Mouse (Mus musculus) CH12F3 (cell line): Measurements from ENCODE around the gene Opcml.

Experiments
- in situ Hi-C: fragments of 300-500 bp; cut with MboI; formaldehyde crosslinking; loops from 2 replicates; pipeline ENCODE4 v1.14.3; 2020; ENCODE audit warnings: low sequenced_read_pairs

Opcml gene

GRCm38 (mm10) chr9:28690134-28690533, 899.6 kb downstream of the Opcml start:
- in situ Hi-C loops: no loop called here

GRCm38 (mm10) chr9:28705796-28706195, 915.2 kb downstream of the Opcml start:
- in situ Hi-C loops: no loop called here

DNA sequence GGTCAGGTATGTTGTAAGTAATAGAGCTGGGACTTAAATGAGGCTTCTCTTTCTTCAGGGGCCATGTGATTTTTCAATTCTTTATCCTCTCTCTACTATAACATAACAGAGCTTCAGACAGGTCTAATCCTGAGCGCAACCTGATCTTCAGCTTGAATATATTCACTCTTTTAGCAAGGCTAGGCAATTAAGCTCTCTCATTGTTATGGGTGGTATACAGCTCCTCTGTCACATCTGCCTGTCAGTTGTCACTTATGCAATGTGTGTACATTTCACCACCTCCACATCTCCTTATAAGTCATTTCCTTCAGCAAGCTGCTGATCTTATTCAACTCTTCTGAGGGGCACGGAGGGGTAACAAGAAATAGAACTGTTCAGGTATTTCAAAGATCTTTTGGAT, 924.0 kb downstream of the Opcml start:
- in situ Hi-C loops: no loop called here

DNA sequence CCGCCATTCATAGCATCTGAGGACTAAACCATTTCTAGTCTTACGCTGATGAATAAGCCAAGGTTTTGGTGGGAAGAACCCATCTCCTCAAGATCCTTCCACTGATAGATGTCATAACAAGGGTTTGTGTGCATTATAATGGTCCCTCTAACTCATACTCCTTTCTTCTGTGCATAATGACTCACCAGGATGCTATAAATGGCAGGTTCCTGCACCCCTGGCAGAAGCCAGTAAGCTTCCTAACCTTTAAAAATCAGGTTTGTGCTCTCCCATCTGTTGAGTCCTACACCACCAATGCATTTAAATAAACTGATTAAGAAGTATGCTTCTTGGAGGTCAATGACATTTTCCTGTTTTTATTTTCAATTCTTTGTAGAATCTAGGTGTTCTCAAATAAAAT, 929.6 kb downstream of the Opcml start:
- in situ Hi-C loops: no loop called here

GRCm38 (mm10) chr9:28731811-28732602, 941.4 kb downstream of the Opcml start:
- in situ Hi-C loops: no loop called here

GRCm38 (mm10) chr9:28737955-28738354, 947.4 kb downstream of the Opcml start:
- in situ Hi-C loops: no loop called here

GRCm38 (mm10) chr9:28738451-28738860, 947.9 kb downstream of the Opcml start:
- in situ Hi-C loops: no loop called here

DNA sequence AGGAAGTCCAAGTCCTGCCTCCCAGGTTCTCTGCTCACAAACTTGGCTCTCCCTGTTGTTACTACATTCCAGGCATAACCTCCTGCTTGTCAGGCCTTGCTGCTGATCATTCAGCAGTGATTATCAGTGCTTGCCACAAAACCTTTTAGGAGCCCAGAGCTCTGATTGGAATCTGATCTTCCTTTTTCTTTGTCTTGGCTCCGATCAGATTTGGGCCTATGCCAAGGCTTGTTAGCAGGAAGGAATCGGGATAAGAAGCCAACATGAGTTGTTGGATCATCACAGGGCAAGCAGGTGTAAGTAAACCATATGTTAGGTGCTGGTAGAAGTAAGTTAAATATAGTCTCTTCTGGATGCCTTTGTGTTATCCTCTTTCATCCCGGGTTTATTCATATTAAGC, 954.2 kb downstream of the Opcml start:
- in situ Hi-C loops: no loop called here

DNA sequence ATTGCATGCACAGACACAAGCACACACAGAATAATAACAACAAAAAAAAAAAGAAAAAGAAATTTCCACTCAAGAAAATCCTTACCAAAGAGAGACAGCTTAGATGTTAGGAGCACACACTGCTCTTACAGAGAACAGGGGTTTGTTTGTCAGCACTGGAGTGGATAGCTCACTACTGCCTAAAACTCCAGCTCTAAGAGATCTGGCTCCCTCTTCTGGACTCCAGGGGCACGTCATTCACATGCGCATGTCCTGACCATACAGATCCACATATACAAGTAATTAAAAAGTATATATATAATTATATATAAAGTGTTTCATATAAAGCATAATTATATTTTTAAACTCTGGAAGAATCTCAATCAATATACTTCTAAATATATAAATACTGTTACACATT, 958.3 kb downstream of the Opcml start:
- in situ Hi-C loops: no loop called here

DNA sequence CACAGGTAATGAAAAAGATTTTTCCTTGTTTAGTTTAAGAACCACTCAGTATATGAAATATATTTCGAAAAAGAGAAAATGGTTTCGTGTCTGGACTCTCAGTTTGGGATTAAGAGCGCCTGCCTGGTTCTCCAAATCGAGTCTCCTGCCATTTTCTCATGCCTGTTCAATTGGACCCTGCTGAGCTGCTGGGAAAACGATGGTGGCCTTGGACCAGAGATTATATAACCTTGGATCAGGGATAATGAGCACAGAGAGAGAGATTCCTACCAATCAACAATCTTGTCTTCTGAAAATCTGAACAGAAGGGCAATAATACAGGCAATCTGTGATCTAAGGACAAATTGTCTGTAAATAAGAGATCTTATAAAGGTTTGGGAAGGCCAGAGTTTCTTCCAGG, 962.3 kb downstream of the Opcml start:
- in situ Hi-C loops: no loop called here

DNA sequence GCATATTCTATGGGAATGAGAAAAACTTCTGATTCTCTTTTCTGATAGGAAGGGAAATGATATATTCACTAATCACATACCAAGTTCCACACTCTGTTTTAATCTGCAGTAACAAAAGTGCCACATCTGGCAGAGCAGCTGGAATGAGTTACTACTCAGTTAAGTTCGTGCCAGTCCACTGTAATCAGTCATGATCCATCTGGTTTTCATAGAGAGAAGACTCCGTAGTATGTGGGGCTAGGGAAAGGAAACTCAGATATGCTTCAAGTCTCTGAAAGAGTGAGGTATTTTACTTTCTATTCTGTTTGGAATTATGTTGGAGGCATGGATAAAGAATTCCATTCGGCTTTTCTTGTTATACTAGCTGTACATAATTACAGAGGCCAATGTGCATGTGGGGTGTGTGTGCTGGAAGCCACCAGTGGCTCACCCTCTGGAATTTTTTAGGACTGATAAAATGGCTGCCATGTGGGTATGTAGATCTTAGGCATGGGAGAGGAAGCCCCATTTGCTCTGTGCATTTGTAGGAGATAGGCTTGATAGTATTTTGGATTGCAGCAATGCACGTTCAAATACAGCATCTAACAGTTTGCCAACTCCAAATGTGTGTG, 966.4 kb downstream of the Opcml start:
- in situ Hi-C loops: no loop called here

DNA sequence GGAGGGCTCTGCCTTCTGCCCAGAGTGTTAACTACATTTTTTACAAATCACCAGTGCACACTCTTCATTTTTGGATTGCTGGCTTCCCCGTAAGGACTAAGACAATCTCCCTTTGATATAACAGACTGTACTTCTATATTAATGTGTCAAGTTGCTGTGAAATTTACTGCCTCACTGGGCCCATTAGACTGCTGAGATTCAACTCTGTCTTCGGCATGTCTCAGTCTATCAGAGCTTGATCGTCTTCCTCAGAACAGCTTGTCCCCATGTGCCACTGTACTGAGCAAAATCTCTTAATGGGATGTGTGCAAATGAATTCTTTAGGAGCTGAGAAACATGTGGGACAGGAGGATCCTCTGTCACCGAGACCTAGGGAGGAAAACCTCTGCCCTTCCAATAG, 970.9 kb downstream of the Opcml start:
- in situ Hi-C loops: no loop called here

DNA sequence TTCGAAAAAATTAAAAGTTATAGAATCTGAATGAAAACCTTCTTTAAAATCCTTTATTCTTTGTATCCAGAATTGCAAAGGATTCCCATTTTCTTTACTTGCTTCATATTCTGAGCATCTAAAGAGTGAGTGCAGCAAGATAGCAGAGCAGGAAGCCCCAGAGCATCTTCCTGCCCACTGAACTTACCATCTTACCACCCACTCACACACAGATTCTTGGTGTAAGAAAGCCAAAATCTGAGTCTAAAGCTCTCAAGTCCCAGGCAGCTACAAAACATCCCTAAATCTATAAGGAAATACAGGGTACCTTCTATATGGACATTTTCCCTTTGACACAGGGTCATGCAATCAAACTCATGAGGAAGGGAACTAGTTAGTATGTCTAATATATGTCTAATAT, 973.6 kb downstream of the Opcml start:
- in situ Hi-C loops: no loop called here

- in situ Hi-C loops: no loop called here
These were observed 986.2 kb downstream of the Opcml start for GRCm38 (mm10) chr9:28776517-28777503.

DNA sequence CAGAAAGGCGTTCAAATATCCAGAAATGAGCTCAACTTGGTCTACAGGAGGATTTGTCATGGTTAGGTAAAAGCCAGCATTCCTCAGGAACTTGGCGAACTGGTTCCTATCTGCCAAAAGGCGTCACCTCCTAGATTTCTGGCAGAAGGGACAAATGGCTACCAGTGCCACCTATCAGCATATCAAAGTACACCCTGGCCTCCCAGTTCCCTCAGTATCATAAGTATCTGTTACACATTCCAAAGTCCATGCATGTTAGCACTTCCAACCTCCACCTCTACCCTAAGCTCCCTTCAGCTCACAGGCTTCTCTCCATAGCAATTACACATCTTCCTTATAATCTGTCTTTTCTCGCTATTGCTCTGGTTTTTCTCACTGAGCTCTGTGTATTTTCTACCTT, 993.3 kb downstream of the Opcml start:
- in situ Hi-C loops: no loop called here

GRCm38 (mm10) chr9:28789439-28789838, 998.9 kb downstream of the Opcml start:
- in situ Hi-C loops: no loop called here

- in situ Hi-C loops: no loop called here
These were observed 1009.5 kb downstream of the Opcml start for GRCm38 (mm10) chr9:28800100-28800499.

- in situ Hi-C loops: no loop called here
These were observed 1016.1 kb downstream of the Opcml start for GRCm38 (mm10) chr9:28806666-28807065.

DNA sequence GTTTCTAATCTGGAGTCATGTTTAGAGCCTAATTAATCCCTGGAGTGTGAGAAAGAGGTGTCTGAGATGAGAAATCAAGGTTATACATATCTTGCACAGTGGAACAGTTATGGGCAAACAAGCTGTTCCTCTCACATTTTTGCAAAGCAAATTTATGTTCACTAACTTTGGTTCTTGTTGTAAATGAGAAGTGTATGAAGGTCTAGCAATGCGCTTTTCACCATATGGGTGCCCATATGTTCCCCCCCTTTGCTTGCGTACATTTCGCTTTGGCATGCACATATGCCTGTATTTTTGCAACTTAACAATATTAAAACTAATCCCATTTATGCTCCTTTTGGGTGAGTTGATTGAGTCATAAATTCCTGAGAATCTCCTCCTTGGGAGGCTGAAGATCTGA, 1031.5 kb downstream of the Opcml start:
- in situ Hi-C loops: no loop called here

DNA sequence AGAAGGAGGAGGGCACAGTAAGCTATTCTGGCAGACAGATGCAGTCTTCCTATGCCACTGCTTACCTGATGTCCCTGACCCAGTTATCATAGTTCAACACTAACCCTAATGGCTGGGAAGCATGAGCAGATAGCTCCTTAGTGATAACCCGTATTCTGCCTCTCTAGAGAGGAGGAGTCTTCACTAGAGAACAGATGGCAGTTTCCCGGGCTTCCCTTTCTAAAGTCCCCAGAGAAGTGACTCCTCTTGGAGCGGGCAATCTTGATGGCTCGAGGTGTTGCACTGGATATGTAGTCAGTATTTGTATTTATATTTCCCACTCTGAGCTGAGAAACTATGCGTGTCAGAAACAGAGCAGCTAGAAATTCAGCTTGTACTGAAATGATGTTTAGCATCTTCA, 1031.9 kb downstream of the Opcml start:
- in situ Hi-C loops: no loop called here

DNA sequence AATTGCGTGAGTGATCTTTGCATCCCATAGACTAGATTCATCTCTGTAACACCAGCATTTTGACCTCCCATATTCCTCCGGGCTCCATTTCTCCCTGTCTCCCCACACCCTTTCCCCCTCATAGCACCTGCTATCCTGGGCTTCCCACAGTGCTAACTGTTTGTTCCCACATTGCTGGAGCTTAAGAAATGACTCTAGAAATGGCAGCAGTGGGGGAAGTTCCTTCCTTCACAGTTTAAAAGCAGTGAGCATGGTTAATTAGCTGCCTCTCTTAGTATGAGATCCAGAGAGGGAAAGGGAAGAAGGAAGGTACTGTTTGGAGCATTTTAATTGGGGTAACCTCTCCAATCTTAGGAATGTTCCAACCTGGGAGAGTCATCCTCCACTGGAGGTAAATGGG, 1035.2 kb downstream of the Opcml start:
- in situ Hi-C loops: no loop called here
